Mouse (Mus musculus) megakaryocyte, embryonic 14.5 days (primary cell): Measurements from ENCODE around the gene Cln5.

ENCODE experiments used
- FLI1 ChIP-seq: IDR thresholded peaks from 2 replicates; pipeline ENCODE4 v1.6.1; 2012; ENCODE audit warnings: low read length, inconsistent platforms, mixed read lengths
- GATA1 ChIP-seq: IDR thresholded peaks from 3 replicates; pipeline ENCODE4 v1.6.1; 2012; ENCODE audit warnings: mixed read lengths, low read length, inconsistent platforms, borderline replicate concordance

- TF ChIP-seq GATA1, result no peak
- no peak for TF ChIP-seq FLI1
Observed at GRCm38 (mm10) chr14:103069465-103069863, 552 bp upstream of the Cln5 start.
